Mouse (Mus musculus): ENCODE results near the gene Strbp. TPM values are rescaled to one million over a fixed set of nuclear protein-coding genes. Genes with fewer than 3 reads are reported as not detected.

Strbp gene
- total and polyA plus RNA-seq, 2 experiments from 2014 or later, result 105 to 118 TPM

GRCm38 (mm10) chr2:37713100-37713499, 9.4 kb upstream of the Strbp start:
- H3K36me3 ChIP-seq (ENCODE audit: insufficient read depth, low read length), result no peaks in the 10 kb centered on the region
- no peaks in the 10 kb centered on the region for H3K9me3 ChIP-seq (ENCODE audit: low read length)
- no peak for TF ChIP-seq CTCF (IDR thresholded peaks at IDR 0.05)
- ATAC-seq (ENCODE audit: low FRiP score) (no peak), DNase-seq (ENCODE audit: low spot score) (no peak)
- no peaks in the 10 kb centered on the region for H3K4me1 ChIP-seq (ENCODE audit: insufficient read depth, low read length)
- no peak overlapping the region for H3K4me2 ChIP-seq (ENCODE audit: low read depth, low read length, poor library complexity, severe bottlenecking)
- no peak overlapping the region for H3K4me3 ChIP-seq (ENCODE audit: low read depth, low read length)
- H3K27me3 ChIP-seq (ENCODE audit: insufficient read depth, low read length), result no peaks in the 10 kb centered on the region
- no peak overlapping the region for H3K9ac ChIP-seq (replicated peaks; ENCODE audit: low read length, poor library complexity, severe bottlenecking)
- no peak overlapping the region for H3K27ac ChIP-seq (ENCODE audit: low read depth, low read length)
- whole genome bisulfite sequencing, result 88% methylated on average over 3 of the region's 3 CpGs

GRCm38 (mm10) chr2:37708835-37709234, 5.2 kb upstream of the Strbp start:
- TF ChIP-seq CTCF (IDR thresholded peaks at IDR 0.05), result no peak
- DNase-seq (ENCODE audit: low spot score) (no peak), ATAC-seq (ENCODE audit: low FRiP score) (no peak)
- Histone ChIP-seq H3K9ac (replicated peaks; ENCODE audit: low read length, poor library complexity, severe bottlenecking) (no peak overlapping the region), H3K36me3 (ENCODE audit: insufficient read depth, low read length) (no peaks in the 10 kb centered on the region), H3K27ac (ENCODE audit: low read depth, low read length) (no peak overlapping the region), H3K4me2 (ENCODE audit: low read depth, low read length, poor library complexity, severe bottlenecking) (no peak overlapping the region), H3K4me1 (ENCODE audit: insufficient read depth, low read length) (no peaks in the 10 kb centered on the region), H3K9me3 (ENCODE audit: low read length) (no peaks in the 10 kb centered on the region), H3K4me3 (ENCODE audit: low read depth, low read length) (no peak overlapping the region), H3K27me3 (ENCODE audit: insufficient read depth, low read length) (no peaks in the 10 kb centered on the region)
- 86% methylated on average over 3 of the region's 3 CpGs for WGBS

DNA sequence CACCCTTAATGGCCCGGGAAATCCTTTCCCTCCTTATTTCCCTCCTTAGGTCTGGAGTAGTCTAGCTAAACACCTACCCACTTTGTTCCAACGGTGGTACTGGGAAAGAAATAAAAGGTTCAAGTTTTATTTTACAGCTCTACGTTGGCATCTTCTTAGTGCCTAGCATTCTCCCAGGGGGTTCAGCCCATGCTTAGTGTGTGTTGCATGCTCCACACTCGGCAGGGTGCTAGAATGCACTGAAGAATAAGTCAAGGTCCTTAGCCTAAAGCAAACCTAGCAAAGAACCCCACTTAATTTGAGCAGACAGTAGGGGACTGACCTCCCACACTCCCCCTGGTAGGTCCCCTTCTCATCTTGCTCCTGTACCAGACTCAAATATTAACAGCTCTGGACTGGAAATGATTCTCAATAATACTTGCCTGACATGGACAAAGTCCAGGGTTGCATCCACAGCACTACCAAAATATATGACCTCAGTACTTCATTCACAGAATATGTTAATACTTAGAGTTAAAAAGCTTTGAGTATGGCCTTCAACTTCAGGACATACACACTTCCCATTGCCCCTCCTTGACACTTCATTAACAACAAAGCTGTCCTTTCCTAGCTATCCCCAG, 592 bp upstream of the Strbp start:
- 3% methylated on average over 4 of the region's 4 CpGs for WGBS
- H3K36me3 ChIP-seq (ENCODE audit: insufficient read depth, low read length), result no peaks in the 10 kb centered on the region
- H3K27me3 ChIP-seq (ENCODE audit: insufficient read depth, low read length), result no peaks in the 10 kb centered on the region
- peak overlapping the region; percentile 95 for H3K4me3 ChIP-seq (ENCODE audit: low read depth, low read length)
- H3K9ac ChIP-seq (replicated peaks; ENCODE audit: low read length, poor library complexity, severe bottlenecking), result peak overlapping the region; percentile 98
- H3K27ac ChIP-seq (ENCODE audit: low read depth, low read length), result peak overlapping the region; percentile 98
- peak; percentile 33 for DNase-seq (ENCODE audit: low spot score)
- H3K9me3 ChIP-seq (ENCODE audit: low read length), result no peaks in the 10 kb centered on the region
- peak overlapping the region; percentile 63 for H3K4me2 ChIP-seq (ENCODE audit: low read depth, low read length, poor library complexity, severe bottlenecking)
- ATAC-seq (ENCODE audit: low FRiP score), result no peak; the same call in 1 of the 2 replicates
- peaks cover 16% of the 10 kb centered on the region; the same call in 1 of the 2 replicates for H3K4me1 ChIP-seq (ENCODE audit: insufficient read depth, low read length)
- TF ChIP-seq CTCF (IDR thresholded peaks at IDR 0.05), result no peak

DNA sequence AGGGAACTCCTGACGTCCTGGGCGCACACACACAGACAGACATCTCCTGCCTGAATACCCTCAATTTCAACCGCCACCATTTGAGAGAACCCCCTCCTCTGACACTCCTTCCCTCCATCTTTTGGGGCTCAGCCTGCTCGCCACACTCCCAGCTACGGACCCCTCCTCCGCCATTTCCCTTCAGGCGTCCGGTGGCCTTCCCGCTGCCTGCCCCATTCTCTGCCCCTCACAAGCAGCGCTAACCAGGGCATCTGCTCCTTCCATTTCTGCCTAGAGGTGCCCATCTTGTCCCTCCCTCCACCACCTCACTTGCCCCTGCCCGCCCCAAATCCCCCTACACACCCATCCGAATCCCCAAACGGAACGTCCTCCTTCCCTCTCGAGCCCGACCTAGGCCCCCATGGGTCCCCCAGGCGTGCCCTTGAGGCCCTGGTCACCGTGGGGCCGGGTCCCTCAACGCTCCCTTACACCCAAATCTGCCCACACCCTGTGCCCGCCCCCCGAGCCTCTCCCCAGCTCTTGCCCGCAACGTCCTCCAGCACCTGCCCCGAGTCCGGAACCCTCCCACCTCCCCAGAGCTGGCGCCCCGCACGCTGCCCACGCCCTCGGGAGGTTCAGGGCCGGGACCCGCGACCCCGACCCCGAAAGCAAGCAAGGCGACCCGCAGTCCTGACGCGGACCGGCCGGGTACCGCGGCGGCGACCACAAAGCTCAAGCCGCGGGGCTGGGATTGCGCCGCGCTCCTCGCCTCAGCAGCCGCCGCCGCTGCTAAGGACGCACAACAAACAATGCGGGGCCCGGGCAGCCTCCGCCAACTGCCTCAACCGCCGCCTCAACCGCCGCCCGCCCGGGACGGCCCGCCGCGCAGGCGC, 1.1 kb downstream of the Strbp start:
- Histone ChIP-seq H3K9me3 (ENCODE audit: low read length) (no peaks in the 10 kb centered on the region), H3K4me1 (ENCODE audit: insufficient read depth, low read length) (peaks cover 16% of the 10 kb centered on the region; the same call in 1 of the 2 replicates), H3K4me3 (ENCODE audit: low read depth, low read length) (peak overlapping the region; percentile 95), H3K36me3 (ENCODE audit: insufficient read depth, low read length) (no peaks in the 10 kb centered on the region), H3K4me2 (ENCODE audit: low read depth, low read length, poor library complexity, severe bottlenecking) (peak overlapping the region; percentile 73), H3K27me3 (ENCODE audit: insufficient read depth, low read length) (no peaks in the 10 kb centered on the region), H3K9ac (replicated peaks; ENCODE audit: low read length, poor library complexity, severe bottlenecking) (peak overlapping the region; percentile 98), H3K27ac (ENCODE audit: low read depth, low read length) (peak overlapping the region; percentile 98)
- under 1% methylated on average over 44 of the region's 70 CpGs for WGBS
- no peak for TF ChIP-seq CTCF (IDR thresholded peaks at IDR 0.05)
- peak; percentile 30 for DNase-seq (ENCODE audit: low spot score)
- ATAC-seq (ENCODE audit: low FRiP score), result peak; percentile 33; the same call in 1 of the 2 replicates

- H3K9ac ChIP-seq (replicated peaks; ENCODE audit: low read length, poor library complexity, severe bottlenecking), result no peak overlapping the region
- no peak for ATAC-seq (ENCODE audit: low FRiP score)
- no peak overlapping the region for H3K4me3 ChIP-seq (ENCODE audit: low read depth, low read length)
- WGBS, result 88% methylated on average over 3 of the region's 3 CpGs
- H3K27me3 ChIP-seq (ENCODE audit: insufficient read depth, low read length), result no peaks in the 10 kb centered on the region
- TF ChIP-seq CTCF (IDR thresholded peaks at IDR 0.05), result no peak
- no peak overlapping the region for H3K27ac ChIP-seq (ENCODE audit: low read depth, low read length)
- no peak overlapping the region for H3K4me2 ChIP-seq (ENCODE audit: low read depth, low read length, poor library complexity, severe bottlenecking)
- no peaks in the 10 kb centered on the region for H3K9me3 ChIP-seq (ENCODE audit: low read length)
- H3K36me3 ChIP-seq (ENCODE audit: insufficient read depth, low read length), result no peaks in the 10 kb centered on the region
- H3K4me1 ChIP-seq (ENCODE audit: insufficient read depth, low read length), result no peaks in the 10 kb centered on the region
- DNase-seq (ENCODE audit: low spot score), result no peak
These were observed 14.5 kb downstream of the Strbp start for GRCm38 (mm10) chr2:37689064-37689615.

DNA sequence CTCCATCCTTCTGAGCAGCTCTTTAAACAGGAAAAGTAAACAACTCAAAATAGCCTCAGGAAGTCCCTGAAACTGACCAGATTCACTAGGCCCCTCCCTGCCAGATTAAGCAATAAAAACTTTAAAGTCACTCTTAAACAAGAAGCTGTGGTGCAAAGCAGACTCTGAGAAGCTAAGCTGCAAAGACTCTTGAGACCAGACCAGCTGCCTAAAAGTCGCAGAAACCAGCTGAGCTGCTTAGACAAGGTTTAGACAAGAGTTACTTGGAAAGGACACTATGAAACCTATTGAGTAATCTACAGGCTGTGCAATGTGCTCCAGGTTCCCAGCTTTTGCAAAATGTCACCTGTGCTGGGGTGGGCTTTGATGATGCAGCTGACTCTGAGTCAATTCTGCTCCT, 16.6 kb downstream of the Strbp start:
- H3K36me3 ChIP-seq (ENCODE audit: insufficient read depth, low read length), result no peaks in the 10 kb centered on the region
- DNase-seq (ENCODE audit: low spot score), result no peak
- WGBS, result 93% methylated on average over 1 of the region's 1 CpGs
- no peak for TF ChIP-seq CTCF (IDR thresholded peaks at IDR 0.05)
- H3K4me1 ChIP-seq (ENCODE audit: insufficient read depth, low read length), result no peaks in the 10 kb centered on the region
- no peak overlapping the region for H3K4me2 ChIP-seq (ENCODE audit: low read depth, low read length, poor library complexity, severe bottlenecking)
- H3K9ac ChIP-seq (replicated peaks; ENCODE audit: low read length, poor library complexity, severe bottlenecking), result no peak overlapping the region
- ATAC-seq (ENCODE audit: low FRiP score), result no peak
- no peaks in the 10 kb centered on the region for H3K9me3 ChIP-seq (ENCODE audit: low read length)
- H3K4me3 ChIP-seq (ENCODE audit: low read depth, low read length), result no peak overlapping the region
- no peak overlapping the region for H3K27ac ChIP-seq (ENCODE audit: low read depth, low read length)
- no peaks in the 10 kb centered on the region for H3K27me3 ChIP-seq (ENCODE audit: insufficient read depth, low read length)
